Mouse (Mus musculus): ENCODE data around the gene H2-K1. TPM values are rescaled to one million over a fixed set of nuclear protein-coding genes. Genes with fewer than 3 reads are reported as not detected.

The H2-K1 gene
- total RNA-seq, 1 experiment, result 69.5 TPM

DNA sequence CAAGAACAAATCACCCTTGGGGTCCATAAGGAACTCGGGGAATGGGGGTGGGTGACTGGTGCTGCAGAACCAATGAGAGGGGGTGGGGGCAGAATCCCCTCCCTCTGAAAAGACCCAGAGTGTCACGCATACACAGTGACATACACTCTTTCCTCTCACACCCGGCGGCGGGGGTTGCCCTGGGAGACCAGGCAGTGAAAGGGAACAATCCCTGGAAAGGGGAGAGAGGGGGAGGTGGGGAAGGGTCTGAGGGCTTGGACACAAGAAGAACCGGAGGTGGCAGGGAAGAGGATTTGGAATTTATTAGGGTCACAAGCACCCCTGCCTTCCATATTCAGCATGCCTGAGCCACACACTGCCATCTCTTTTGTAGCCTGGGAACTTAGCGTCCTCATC is 25.6 kb upstream of the H2-K1 start:
- Histone ChIP-seq H3K36me3 (ENCODE audit: control insufficient read depth, insufficient read depth, low read length, poor library complexity, severe bottlenecking) (peaks cover 34% of the 10 kb centered on the region), H3K4me1 (ENCODE audit: control insufficient read depth in 2 of 2, insufficient read depth in 2 of 2, low read length in 2 of 2, poor library complexity in 1 of 2) (peaks cover 7 to 38% of the 10 kb centered on the region in 2 experiments), H3K9ac (ENCODE audit: insufficient read depth, low read depth, low read length, poor library complexity, severe bottlenecking) (no peak overlapping the region), H3K4me3 (ENCODE audit: insufficient read depth in 1 of 2, low read depth in 1 of 2, low read length in 2 of 2, poor library complexity in 1 of 2, severe bottlenecking in 1 of 2) (peak overlapping the region in 1 of 2 experiments; percentile 90; a peak in 1 of 4 replicates), H3K9me3 (ENCODE audit: control insufficient read depth, insufficient read depth, low read depth, low read length) (no peaks in the 10 kb centered on the region), H3K27ac (ENCODE audit: insufficient read depth, low read depth, low read length, poor library complexity, severe bottlenecking) (no peak overlapping the region)
- in situ Hi-C loops (cut with MboI; ENCODE audit: low sequenced_read_pairs in 2 of 2, unreplicated experiment in 2 of 2), result no loop called here
- TF ChIP-seq ZNF384 (IDR thresholded peaks at IDR 0.05; ENCODE audit: low read depth, low read length), result no peak
- no peak for TF ChIP-seq HCFC1 (IDR thresholded peaks at IDR 0.05; ENCODE audit: borderline replicate concordance, insufficient read depth, low read length)
- DNase-seq (ENCODE audit: low read depth, low spot score), result no peak

DNA sequence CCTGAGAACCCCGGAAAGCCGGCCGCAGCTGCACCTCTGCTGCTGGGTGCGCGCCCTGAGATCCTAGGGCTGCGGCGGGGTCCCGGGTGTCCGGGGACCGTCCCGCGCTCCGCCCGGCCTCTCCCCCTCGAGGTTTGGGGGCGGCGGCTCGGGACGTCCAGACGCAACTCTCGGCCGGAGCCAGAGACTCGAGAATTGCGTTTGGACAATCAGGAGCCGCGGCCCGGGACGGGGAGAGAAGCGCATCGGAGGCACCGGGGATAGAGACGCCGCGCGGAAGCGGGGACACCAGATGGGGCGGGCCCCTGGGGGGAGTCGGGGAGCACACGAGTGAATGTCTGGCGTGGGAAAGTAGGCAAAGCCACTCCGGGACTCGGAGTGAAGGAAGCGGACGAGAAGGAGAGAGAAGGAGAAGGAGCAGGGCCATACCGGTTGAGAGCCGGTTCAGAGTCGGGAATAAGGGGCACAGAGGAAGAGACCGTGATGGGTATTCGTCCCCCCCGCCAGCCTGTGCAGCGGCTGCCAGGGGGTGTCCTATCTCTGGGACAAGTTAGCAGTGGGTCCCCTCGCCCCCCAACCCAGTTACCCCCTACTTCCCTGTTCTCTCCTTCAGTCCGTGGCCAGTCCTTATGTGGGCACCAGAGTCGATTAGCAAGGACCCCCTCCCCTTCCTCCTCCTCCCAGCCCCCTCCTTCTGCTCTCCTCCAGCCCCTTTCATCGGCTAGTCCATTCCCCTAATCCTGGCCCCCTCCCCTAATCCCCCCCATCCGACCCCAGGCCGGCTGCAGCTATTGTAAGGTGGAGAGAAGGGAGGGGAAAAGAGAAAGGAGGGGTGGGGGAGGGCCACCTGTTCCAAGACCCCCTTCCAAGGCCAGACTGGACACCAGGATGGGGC is 25.0 kb upstream of the H2-K1 start:
- no peak for DNase-seq (ENCODE audit: low read depth, low spot score)
- Histone ChIP-seq H3K4me1 (ENCODE audit: control insufficient read depth in 2 of 2, insufficient read depth in 2 of 2, low read length in 2 of 2, poor library complexity in 1 of 2) (peaks cover 5 to 33% of the 10 kb centered on the region in 2 experiments), H3K36me3 (ENCODE audit: control insufficient read depth, insufficient read depth, low read length, poor library complexity, severe bottlenecking) (peaks cover 30% of the 10 kb centered on the region), H3K9me3 (ENCODE audit: control insufficient read depth, insufficient read depth, low read depth, low read length) (peaks cover 3% of the 10 kb centered on the region; the same call in 1 of the 2 replicates), H3K27ac (ENCODE audit: insufficient read depth, low read depth, low read length, poor library complexity, severe bottlenecking) (peak overlapping the region; percentile 8; the same call in 1 of the 2 replicates), H3K4me3 (ENCODE audit: insufficient read depth in 1 of 2, low read depth in 1 of 2, low read length in 2 of 2, poor library complexity in 1 of 2, severe bottlenecking in 1 of 2) (peak overlapping the region; percentile 84 to 90), H3K9ac (ENCODE audit: insufficient read depth, low read depth, low read length, poor library complexity, severe bottlenecking) (peak overlapping the region; percentile 88)
- TF ChIP-seq MAFK (IDR thresholded peaks at IDR 0.05; ENCODE audit: insufficient read depth, low read depth, low read length), result no peak
- no peak for TF ChIP-seq ZC3H11A (IDR thresholded peaks at IDR 0.05; ENCODE audit: borderline replicate concordance, low read depth, low read length)
- no peak for TF ChIP-seq HCFC1 (IDR thresholded peaks at IDR 0.05; ENCODE audit: borderline replicate concordance, insufficient read depth, low read length)
- TF ChIP-seq ZNF384 (IDR thresholded peaks at IDR 0.05; ENCODE audit: low read depth, low read length), result no peak
- no peak for TF ChIP-seq CHD2 (IDR thresholded peaks at IDR 0.05; ENCODE audit: low read depth, low read length)
- in situ Hi-C loops (cut with MboI; ENCODE audit: low sequenced_read_pairs in 2 of 2, unreplicated experiment in 2 of 2), result no loop called here

GRCm38 (mm10) chr17:34024317-34024821 is 24.2 kb upstream of the H2-K1 start, which contains the start of gene Ring1:
Ring1 (minus strand) TSS chr17:34024680.
- TF ChIP-seq HCFC1 (IDR thresholded peaks at IDR 0.05; ENCODE audit: borderline replicate concordance, insufficient read depth, low read length) (peak; percentile 51; the same call in 1 of the 2 replicates), ZC3H11A (IDR thresholded peaks at IDR 0.05; ENCODE audit: borderline replicate concordance, low read depth, low read length) (no peak)
- H3K9me3 ChIP-seq (ENCODE audit: control insufficient read depth, insufficient read depth, low read depth, low read length), result peaks cover 4% of the 10 kb centered on the region; the same call in 1 of the 2 replicates
- peak within 1 kb of the TSS; percentile 66; the same call in 1 of the 2 replicates for H3K27ac ChIP-seq (ENCODE audit: insufficient read depth, low read depth, low read length, poor library complexity, severe bottlenecking)
- peaks cover 23% of the 10 kb centered on the region for H3K36me3 ChIP-seq (ENCODE audit: control insufficient read depth, insufficient read depth, low read length, poor library complexity, severe bottlenecking)
- DNase-seq (ENCODE audit: low read depth, low spot score), result peak; percentile 87
- in situ Hi-C loops (cut with MboI; ENCODE audit: low sequenced_read_pairs in 2 of 2, unreplicated experiment in 2 of 2), result no loop called here
- peak within 1 kb of the TSS; percentile 88 for H3K9ac ChIP-seq (ENCODE audit: insufficient read depth, low read depth, low read length, poor library complexity, severe bottlenecking)
- H3K4me1 ChIP-seq (ENCODE audit: control insufficient read depth in 2 of 2, insufficient read depth in 2 of 2, low read length in 2 of 2, poor library complexity in 1 of 2), result peaks cover 4 to 29% of the 10 kb centered on the region in 2 experiments
- peak within 1 kb of the TSS; percentile 84 to 90 for H3K4me3 ChIP-seq (ENCODE audit: insufficient read depth in 1 of 2, low read depth in 1 of 2, low read length in 2 of 2, poor library complexity in 1 of 2, severe bottlenecking in 1 of 2)

DNA sequence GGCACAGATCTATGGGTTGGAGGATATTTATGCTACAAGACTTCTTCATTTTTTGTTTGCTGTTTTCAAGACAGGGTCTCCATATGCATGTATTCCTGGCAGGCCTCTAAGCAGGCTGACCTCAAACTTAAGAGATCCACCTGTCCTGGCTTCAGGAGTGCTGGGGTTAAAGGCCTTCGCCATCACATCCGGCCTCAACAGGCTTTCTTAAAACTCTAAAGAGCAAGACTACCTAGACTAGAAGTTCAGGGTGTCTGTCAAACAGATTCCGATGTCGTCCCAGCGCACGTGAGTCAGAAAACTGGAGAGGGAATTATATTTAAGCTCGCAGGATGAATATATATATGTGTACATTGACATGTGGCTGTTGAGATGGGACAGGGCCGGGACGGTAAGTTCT is 23.5 kb upstream of the H2-K1 start:
- in situ Hi-C loops (cut with MboI; ENCODE audit: low sequenced_read_pairs in 2 of 2, unreplicated experiment in 2 of 2), result no loop called here
- DNase-seq (ENCODE audit: low read depth, low spot score), result no peak
- Histone ChIP-seq H3K4me1 (ENCODE audit: control insufficient read depth in 2 of 2, insufficient read depth in 2 of 2, low read length in 2 of 2, poor library complexity in 1 of 2) (peaks cover 4 to 27% of the 10 kb centered on the region in 2 experiments), H3K36me3 (ENCODE audit: control insufficient read depth, insufficient read depth, low read length, poor library complexity, severe bottlenecking) (peaks cover 16% of the 10 kb centered on the region), H3K27ac (ENCODE audit: insufficient read depth, low read depth, low read length, poor library complexity, severe bottlenecking) (no peak overlapping the region), H3K9me3 (ENCODE audit: control insufficient read depth, insufficient read depth, low read depth, low read length) (peaks cover 6% of the 10 kb centered on the region; the same call in 1 of the 2 replicates), H3K9ac (ENCODE audit: insufficient read depth, low read depth, low read length, poor library complexity, severe bottlenecking) (no peak overlapping the region), H3K4me3 (ENCODE audit: insufficient read depth in 1 of 2, low read depth in 1 of 2, low read length in 2 of 2, poor library complexity in 1 of 2, severe bottlenecking in 1 of 2) (peak overlapping the region; percentile 84 to 90; a peak in 3 of 4 replicates)
- TF ChIP-seq MAFK (IDR thresholded peaks at IDR 0.05; ENCODE audit: insufficient read depth, low read depth, low read length) (no peak), CHD2 (IDR thresholded peaks at IDR 0.05; ENCODE audit: low read depth, low read length) (no peak), ZNF384 (IDR thresholded peaks at IDR 0.05; ENCODE audit: low read depth, low read length) (no peak), ZC3H11A (IDR thresholded peaks at IDR 0.05; ENCODE audit: borderline replicate concordance, low read depth, low read length) (no peak), HCFC1 (IDR thresholded peaks at IDR 0.05; ENCODE audit: borderline replicate concordance, insufficient read depth, low read length) (no peak)

All from ES-E14 (cell line).